Mouse (Mus musculus): ENCODE results near the gene Pde4d. TPM values are rescaled to one million over a fixed set of nuclear protein-coding genes. Genes with fewer than 3 reads are reported as not detected.

Gene Pde4d
- polyA plus RNA-seq, 2 experiments = 11.7 to 17.3 TPM

DNA sequence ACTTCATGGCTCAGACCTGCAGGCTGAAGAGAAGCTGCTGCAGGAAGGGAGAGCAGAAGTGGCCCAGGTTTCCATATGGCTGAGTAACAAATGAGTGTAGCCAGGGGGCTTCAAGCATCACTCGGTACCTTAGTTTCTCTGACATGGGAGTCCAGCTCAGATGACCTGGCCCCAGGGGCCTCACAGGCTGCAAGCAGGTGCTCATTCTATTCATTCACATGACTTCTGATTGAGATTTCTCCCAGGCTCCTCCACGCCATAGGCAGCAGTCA is 719.5 kb downstream of the Pde4d start:
- 76% methylated on average over 2 of the region's 2 CpGs for WGBS
- H3K27me3 ChIP-seq (ENCODE audit: control insufficient read depth, insufficient read depth, low read length) = no peaks in the 10 kb centered on the region
- no peaks in the 10 kb centered on the region for H3K9me3 ChIP-seq (ENCODE audit: control insufficient read depth, low read length)
- no peak for TF ChIP-seq POLR2A (IDR thresholded peaks at IDR 0.05; ENCODE audit: borderline replicate concordance, extremely low read depth, insufficient read depth, insufficient read length)
- H3K4me2 ChIP-seq (replicated peaks; ENCODE audit: low read depth, low read length, severe bottlenecking) = no peak overlapping the region
- no peak overlapping the region for H3K4me3 ChIP-seq (replicated peaks; ENCODE audit: low read length)
- DNase-seq (ENCODE audit: low spot score) (no peak), ATAC-seq (ENCODE audit: low FRiP score, low read depth) (no peak)
- H3K36me3 ChIP-seq (ENCODE audit: control insufficient read depth, insufficient read depth, low read length) = no peaks in the 10 kb centered on the region
- no peak overlapping the region for H3K9ac ChIP-seq (ENCODE audit: low read depth, low read length, severe bottlenecking)
- no peaks in the 10 kb centered on the region for H3K4me1 ChIP-seq (ENCODE audit: control insufficient read depth, insufficient read depth, low read length)
- H3K27ac ChIP-seq (replicated peaks; ENCODE audit: low read depth, low read length) = no peak overlapping the region

DNA sequence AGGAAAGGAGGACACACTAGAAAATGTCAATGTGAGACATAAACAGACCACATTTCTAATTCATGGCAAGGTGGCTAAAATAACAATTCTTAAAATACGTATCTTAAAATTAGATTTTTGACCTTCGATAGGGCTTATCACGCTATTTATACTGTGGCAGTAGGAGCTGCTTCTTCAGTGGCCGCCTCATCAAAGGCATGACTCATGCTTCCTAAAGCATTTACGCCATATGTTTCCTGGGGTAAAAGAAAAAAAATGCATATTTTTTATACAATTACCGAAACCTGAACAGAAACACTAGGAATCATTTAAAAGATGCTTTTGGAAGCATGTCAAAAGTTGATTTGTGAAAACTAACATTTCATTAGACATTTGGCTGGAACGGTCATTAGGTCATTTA is 721.9 kb downstream of the Pde4d start:
- DNase-seq (ENCODE audit: low spot score) (no peak), ATAC-seq (ENCODE audit: low FRiP score, low read depth) (no peak)
- TF ChIP-seq POLR2A (IDR thresholded peaks at IDR 0.05; ENCODE audit: borderline replicate concordance, extremely low read depth, insufficient read depth, insufficient read length) = no peak

DNA sequence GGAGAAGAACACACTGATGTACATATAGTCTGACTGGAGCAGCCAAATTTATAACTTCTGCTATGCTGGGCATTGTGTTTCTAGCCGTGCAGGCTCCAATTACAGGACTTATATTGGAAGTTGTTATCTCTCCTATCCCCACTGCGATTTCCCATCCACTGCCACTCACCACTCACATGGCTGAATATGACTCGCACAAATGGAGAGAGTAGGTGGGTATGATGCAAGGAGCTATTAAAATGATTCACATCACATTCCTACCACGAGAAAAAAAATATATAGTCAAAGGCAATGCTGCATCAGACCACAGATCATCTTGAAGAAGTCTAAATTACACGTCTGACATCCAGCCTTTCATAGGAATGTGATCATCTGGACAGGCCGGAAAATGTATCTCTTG is 725.5 kb downstream of the Pde4d start:
- Histone ChIP-seq H3K4me1 (ENCODE audit: control insufficient read depth, insufficient read depth, low read length) (no peaks in the 10 kb centered on the region), H3K4me3 (replicated peaks; ENCODE audit: low read length) (no peak overlapping the region), H3K9ac (ENCODE audit: low read depth, low read length, severe bottlenecking) (no peak overlapping the region), H3K36me3 (ENCODE audit: control insufficient read depth, insufficient read depth, low read length) (no peaks in the 10 kb centered on the region), H3K9me3 (ENCODE audit: control insufficient read depth, low read length) (no peaks in the 10 kb centered on the region), H3K4me2 (replicated peaks; ENCODE audit: low read depth, low read length, severe bottlenecking) (no peak overlapping the region), H3K27ac (replicated peaks; ENCODE audit: low read depth, low read length) (no peak overlapping the region), H3K27me3 (ENCODE audit: control insufficient read depth, insufficient read depth, low read length) (no peaks in the 10 kb centered on the region)
- 67% methylated on average over 6 of the region's 6 CpGs for WGBS
- TF ChIP-seq POLR2A (IDR thresholded peaks at IDR 0.05; ENCODE audit: borderline replicate concordance, extremely low read depth, insufficient read depth, insufficient read length) = no peak
- DNase-seq (ENCODE audit: low spot score) = no peak
- no peak for ATAC-seq (ENCODE audit: low FRiP score, low read depth)

More for the DNA sequence above, 721.9 kb downstream of the Pde4d start:
- Histone ChIP-seq H3K9me3 (ENCODE audit: control insufficient read depth, low read length) (no peaks in the 10 kb centered on the region), H3K27ac (replicated peaks; ENCODE audit: low read depth, low read length) (no peak overlapping the region), H3K27me3 (ENCODE audit: control insufficient read depth, insufficient read depth, low read length) (no peaks in the 10 kb centered on the region), H3K4me3 (replicated peaks; ENCODE audit: low read length) (no peak overlapping the region), H3K4me1 (ENCODE audit: control insufficient read depth, insufficient read depth, low read length) (no peaks in the 10 kb centered on the region), H3K9ac (ENCODE audit: low read depth, low read length, severe bottlenecking) (no peak overlapping the region), H3K4me2 (replicated peaks; ENCODE audit: low read depth, low read length, severe bottlenecking) (no peak overlapping the region), H3K36me3 (ENCODE audit: control insufficient read depth, insufficient read depth, low read length) (no peaks in the 10 kb centered on the region)
- 77% methylated on average over 7 of the region's 7 CpGs for WGBS

DNA sequence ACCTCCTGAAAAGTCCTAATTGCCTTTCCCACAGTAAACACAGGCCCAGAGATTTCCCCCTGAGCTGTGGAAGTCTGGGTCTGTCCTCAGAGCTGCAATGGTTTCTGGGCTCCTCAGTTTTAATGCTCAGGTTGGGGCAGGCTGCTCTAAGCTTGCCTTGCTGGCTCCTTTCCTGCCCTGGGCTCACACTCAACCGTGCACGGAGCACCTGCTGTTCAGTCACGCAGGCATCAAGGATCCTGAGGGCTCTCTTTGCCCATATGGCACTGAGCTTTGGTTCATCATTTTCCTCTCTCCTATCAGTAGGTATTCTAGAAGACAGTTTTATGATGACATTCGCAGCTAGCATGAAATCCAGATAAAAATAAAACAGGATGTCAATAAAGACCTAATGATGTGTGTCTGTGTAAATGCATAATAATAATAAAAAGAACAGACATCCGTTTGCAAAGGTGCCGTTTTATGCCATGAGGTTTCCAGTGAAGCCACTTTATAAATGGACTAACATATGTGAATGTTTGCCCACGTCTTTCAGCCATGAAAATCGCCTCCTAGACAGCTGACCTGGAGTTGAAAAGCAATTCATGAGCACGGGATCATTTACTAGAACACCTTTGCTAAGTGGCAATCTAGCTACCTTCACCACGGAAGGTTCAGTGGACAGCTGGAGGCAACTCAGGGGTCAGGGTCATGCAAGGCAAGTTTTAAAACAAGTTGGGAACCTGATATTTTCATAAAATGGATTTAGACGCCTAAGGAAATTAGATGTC is 726.3 kb downstream of the Pde4d start:
- DNase-seq (ENCODE audit: low spot score) (no peak), ATAC-seq (ENCODE audit: low FRiP score, low read depth) (no peak)

DNA sequence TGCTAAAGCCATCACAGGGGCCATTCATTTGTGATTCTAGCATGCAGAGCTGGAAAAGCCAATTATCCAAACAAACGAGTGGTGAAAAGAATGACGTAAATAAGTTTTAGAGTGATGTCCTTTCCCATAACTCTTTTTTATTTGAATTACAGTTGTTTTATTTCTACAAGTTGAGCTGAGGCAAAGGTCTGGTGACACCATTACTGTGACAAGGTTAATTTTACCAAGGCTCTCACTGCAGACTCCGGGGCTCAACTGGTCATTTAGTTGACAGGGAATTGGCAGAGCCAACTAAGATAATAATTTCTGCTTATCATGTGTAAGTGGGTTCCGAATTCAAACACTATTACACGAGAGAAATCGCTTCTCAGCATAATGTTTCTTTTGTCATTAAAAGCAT is 731.6 kb downstream of the Pde4d start:
- H3K4me1 ChIP-seq (ENCODE audit: control insufficient read depth, insufficient read depth, low read length) = no peaks in the 10 kb centered on the region
- TF ChIP-seq POLR2A (IDR thresholded peaks at IDR 0.05; ENCODE audit: borderline replicate concordance, extremely low read depth, insufficient read depth, insufficient read length) = no peak
- DNase-seq (ENCODE audit: low spot score) (no peak), ATAC-seq (ENCODE audit: low FRiP score, low read depth) (no peak)
- no peak overlapping the region for H3K9ac ChIP-seq (ENCODE audit: low read depth, low read length, severe bottlenecking)
- no peaks in the 10 kb centered on the region for H3K36me3 ChIP-seq (ENCODE audit: control insufficient read depth, insufficient read depth, low read length)
- no peaks in the 10 kb centered on the region for H3K9me3 ChIP-seq (ENCODE audit: control insufficient read depth, low read length)
- no peak overlapping the region for H3K4me3 ChIP-seq (replicated peaks; ENCODE audit: low read length)
- H3K4me2 ChIP-seq (replicated peaks; ENCODE audit: low read depth, low read length, severe bottlenecking) = no peak overlapping the region
- 66% methylated on average over 6 of the region's 6 CpGs for WGBS
- no peak overlapping the region for H3K27ac ChIP-seq (replicated peaks; ENCODE audit: low read depth, low read length)
- H3K27me3 ChIP-seq (ENCODE audit: control insufficient read depth, insufficient read depth, low read length) = no peaks in the 10 kb centered on the region

More for the DNA sequence above, 726.3 kb downstream of the Pde4d start:
- TF ChIP-seq POLR2A (IDR thresholded peaks at IDR 0.05; ENCODE audit: borderline replicate concordance, extremely low read depth, insufficient read depth, insufficient read length) = no peak
- WGBS = 26% methylated on average over 11 of the region's 11 CpGs
- Histone ChIP-seq H3K27ac (replicated peaks; ENCODE audit: low read depth, low read length) (no peak overlapping the region), H3K9ac (ENCODE audit: low read depth, low read length, severe bottlenecking) (no peak overlapping the region), H3K36me3 (ENCODE audit: control insufficient read depth, insufficient read depth, low read length) (no peaks in the 10 kb centered on the region), H3K9me3 (ENCODE audit: control insufficient read depth, low read length) (no peaks in the 10 kb centered on the region), H3K27me3 (ENCODE audit: control insufficient read depth, insufficient read depth, low read length) (no peaks in the 10 kb centered on the region), H3K4me2 (replicated peaks; ENCODE audit: low read depth, low read length, severe bottlenecking) (no peak overlapping the region), H3K4me3 (replicated peaks; ENCODE audit: low read length) (no peak overlapping the region), H3K4me1 (ENCODE audit: control insufficient read depth, insufficient read depth, low read length) (no peaks in the 10 kb centered on the region)

Data from limb, embryonic 14.5 days (tissue).